Mouse (Mus musculus) spleen, adult 2 months (tissue): ENCODE data around the gene Tapbp.

Experiments used
- CTCF ChIP-seq: fragments of 200-500 bp; IDR thresholded peaks from 2 replicates; pipeline ENCODE4 v1.5.1; 2011; ENCODE audit warnings: mild to moderate bottlenecking, inconsistent platforms; ENCODE audit not compliant: insufficient read depth, insufficient read length, insufficient replicate concordance; ENCODE audit errors: extremely low read depth
- POLR2A ChIP-seq: fragments of 200-500 bp; IDR thresholded peaks from 2 replicates; pipeline ENCODE4 v1.6.1; 2011; ENCODE audit warnings: low read depth, low read length, inconsistent platforms

DNA sequence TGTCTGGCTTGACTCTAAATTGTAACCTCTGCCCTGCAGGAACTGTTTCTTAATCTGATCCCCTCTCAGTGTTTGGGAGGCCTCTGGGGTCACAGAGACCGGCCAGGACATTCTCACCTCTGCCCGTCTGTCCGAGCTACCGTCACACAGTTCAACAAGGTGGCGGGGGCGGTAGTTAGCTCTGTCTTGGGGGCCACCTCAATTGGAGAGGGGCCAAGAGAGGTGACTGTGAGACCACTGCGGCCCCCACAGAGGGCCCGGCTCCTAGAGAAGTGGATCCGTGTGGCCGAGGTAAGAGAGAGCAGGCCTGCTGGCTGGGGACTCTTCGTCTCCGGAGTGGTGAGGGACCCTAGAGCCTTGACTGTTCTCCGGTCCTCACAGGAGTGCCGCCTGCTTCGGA is 17.3 kb downstream of the Tapbp start:
- no peak for TF ChIP-seq POLR2A
- TF ChIP-seq CTCF = no peak
